Mouse (Mus musculus) skeletal muscle tissue, postnatal 0 days (tissue): ENCODE data around the gene Ybx1. TPM values are rescaled to one million over a fixed set of nuclear protein-coding genes. Genes with fewer than 3 reads are reported as not detected.

Experiments
- polyA plus RNA-seq: library from polyadenylated mRNA; unstranded; fragments of >200 nt; fragmentation: Nextera tagmentation; extraction: Ambion mirVana; gene quantifications from 2 replicates; pipeline ENCODE4 v1.2.1, GENCODE M21; 2015

Ybx1 gene
- polyA plus RNA-seq: 418 and 526 TPM in 2 replicates

DNA sequence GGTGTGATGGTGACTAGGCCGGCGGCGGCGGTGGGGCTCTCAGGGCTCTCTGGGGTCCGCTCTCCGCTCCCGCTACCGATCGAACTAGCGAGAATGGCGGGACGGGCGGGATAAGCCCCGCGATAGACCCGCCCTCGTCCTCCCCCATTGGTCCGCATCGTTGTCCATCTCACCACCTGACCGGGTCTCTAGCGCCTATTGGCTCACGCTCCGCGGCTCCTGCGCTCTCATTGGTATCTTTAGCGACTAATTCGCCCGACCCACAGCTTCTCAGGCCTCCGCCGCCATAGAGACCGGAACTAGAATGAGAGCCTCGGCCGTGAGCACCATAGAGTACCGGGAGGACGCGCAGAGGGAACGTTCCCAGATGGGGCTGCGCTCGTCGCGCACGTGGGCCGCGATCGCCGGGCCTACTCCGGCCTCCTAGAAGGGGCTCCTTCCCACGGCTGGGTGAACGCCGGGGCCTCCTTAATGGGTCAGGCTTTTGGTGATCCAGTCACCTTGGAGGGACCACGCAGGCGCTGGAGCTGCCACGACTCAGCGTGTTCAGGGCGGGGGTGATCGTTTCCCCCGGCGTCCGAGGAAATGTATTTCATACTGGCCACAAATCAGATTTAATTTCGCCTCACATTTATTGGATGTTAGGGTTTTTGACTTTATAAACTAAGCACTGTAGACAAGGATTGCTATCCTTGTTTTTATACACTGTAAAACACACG is at the start of gene Ybx1:
Gene Ybx1 (minus strand): TSS at position 190 of the 719 bp plus-strand sequence.

DNA sequence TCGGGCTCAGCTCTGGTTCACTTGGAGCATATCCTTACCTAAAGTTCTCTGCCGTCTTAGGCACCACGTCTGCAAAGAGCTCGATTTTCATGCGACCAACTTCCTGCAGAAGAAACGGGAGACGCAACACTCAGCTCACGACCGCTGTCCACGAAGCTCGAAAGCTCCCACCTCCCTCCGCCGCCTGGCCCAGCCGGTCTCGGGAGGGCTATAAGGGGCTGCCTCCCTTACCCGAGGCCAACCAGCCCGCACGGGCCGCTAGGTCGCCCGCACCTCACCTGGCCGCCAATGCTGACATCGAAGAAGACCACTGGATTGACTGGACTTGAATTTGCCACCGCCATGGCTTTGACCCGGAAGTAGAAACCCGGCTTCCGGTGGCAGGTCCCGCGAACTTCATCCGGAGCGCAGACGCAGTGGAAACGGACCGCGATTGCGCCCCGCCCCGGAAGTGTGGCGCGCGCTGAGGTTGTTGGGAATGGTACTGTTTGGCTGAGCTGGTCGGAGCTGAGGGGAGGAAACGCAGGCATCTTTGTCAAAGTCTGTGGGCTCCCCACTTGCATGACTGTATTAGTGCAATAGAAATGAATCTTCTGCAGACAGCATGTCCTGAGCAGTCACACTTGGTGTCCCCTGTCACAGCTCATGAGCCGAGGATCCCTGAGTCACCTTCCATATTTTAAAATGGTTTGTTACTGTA is 25.9 kb upstream of the Ybx1 start, which contains the start of gene Ppih:
Gene Ppih (minus strand): TSS at position 416 of the 700 bp plus-strand sequence.

DNA sequence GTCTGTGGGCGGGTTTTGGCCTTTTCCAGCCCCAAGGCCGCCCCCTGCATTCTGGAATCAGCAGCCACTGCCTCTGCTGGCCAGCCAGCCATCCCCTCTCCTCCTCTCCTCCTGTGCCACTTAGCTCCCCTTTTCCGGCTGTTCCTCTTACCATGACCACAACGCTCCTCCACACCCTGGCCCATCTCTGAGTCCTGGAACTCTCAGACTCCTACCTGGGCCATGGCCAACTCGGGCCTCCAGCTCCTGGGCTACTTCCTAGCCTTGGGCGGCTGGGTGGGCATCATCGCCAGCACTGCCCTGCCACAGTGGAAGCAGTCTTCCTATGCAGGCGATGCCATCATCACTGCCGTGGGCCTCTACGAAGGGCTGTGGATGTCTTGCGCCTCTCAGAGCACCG is 39.1 kb downstream of the Ybx1 start, which contains the start of gene Cldn19:
Gene Cldn19 (plus strand): TSS at position 64 of the 400 bp plus-strand sequence.

DNA sequence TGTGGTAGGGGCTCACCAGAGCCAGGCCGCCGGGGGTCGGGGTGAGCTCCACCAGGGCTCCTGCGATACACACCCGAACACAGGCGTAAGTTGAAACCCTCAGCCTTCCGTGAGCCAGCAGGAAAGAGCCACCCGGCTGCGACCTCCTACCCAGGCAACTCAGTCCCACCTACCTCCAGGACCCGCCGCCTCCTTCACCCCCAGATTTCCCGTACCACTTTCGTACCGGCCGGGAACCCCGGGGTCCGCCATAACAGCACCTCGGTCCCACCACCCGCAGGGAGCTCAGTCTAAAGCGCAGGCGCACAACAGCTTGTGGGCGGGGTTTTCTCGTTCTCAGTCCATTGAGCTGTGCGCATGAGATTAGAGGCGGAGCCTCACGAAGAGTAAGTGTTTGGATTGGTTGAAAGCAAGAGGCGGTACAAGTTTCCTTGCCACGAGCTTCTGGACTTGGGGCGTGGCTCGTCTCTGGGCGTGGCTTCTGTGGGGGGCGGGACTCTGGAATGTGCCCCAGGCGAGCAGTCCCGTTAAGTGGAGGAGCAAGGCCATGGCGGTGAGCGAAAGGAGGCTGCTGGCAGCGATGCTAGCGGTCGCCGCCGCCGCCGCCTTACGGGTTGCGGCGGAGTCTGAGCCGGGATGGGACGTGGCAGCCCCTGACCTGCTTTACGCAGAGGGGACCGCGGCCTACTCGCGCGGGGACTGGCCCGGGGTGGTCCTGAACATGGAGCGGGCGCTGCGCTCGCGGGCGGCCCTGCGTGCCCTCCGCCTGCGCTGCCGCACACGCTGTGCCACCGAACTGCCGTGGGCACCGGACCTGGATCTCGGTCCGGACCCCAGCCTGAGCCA is 61.8 kb downstream of the Ybx1 start, which contains the start of the genes AU022252 and P3h1:
Gene AU022252 (minus strand): TSS at position 303 of the 846 bp plus-strand sequence.
Gene P3h1 (plus strand): TSS at position 506 of the 846 bp plus-strand sequence.

Other genes starting within 250 kb of the Ybx1 start
- 5.2 and 7.6 TPM in 2 replicates for gene Slc2a1, start 185.9 kb downstream of the Ybx1 start, polyA plus RNA-seq
- 7.5 and 8.4 TPM in 2 replicates for gene Zfp691, start 120.4 kb downstream of the Ybx1 start, polyA plus RNA-seq
- gene Ermap, start 104.6 kb downstream of the Ybx1 start, polyA plus RNA-seq: 0.78 and 0.97 TPM in 2 replicates
- 158 and 171 TPM in 2 replicates for gene Svbp, start 99.3 kb downstream of the Ybx1 start, polyA plus RNA-seq
- 0.16 and 0.29 TPM in 2 replicates for gene Tmem269, start 76.4 kb downstream of the Ybx1 start, polyA plus RNA-seq
- 14.3 and 17.2 TPM in 2 replicates for gene AU022252, start 61.9 kb downstream of the Ybx1 start, polyA plus RNA-seq
- 31.1 and 34.0 TPM in 2 replicates for gene P3h1, start 61.7 kb downstream of the Ybx1 start, polyA plus RNA-seq
- gene Cldn19, start 39.2 kb downstream of the Ybx1 start, polyA plus RNA-seq: 1.9 and 2.1 TPM in 2 replicates
- gene Ppih, start 25.9 kb upstream of the Ybx1 start, polyA plus RNA-seq: 26.0 and 31.1 TPM in 2 replicates
- gene Ccdc30, start 120.9 kb upstream of the Ybx1 start, polyA plus RNA-seq: 0.85 and 1.1 TPM in 2 replicates
- 15.8 and 16.3 TPM in 2 replicates for gene Ppcs, start 127.8 kb upstream of the Ybx1 start, polyA plus RNA-seq
- 0.22 and 0.43 TPM in 2 replicates for gene Zmynd12, start 128.2 kb upstream of the Ybx1 start, polyA plus RNA-seq
- 0.26 and 0.60 TPM in 2 replicates for gene Rimkla, start 198.0 kb upstream of the Ybx1 start, polyA plus RNA-seq
- gene Foxj3, start 242.4 kb upstream of the Ybx1 start, polyA plus RNA-seq: 15.1 and 15.5 TPM in 2 replicates
- gene Frg2f1, start 244.9 kb upstream of the Ybx1 start, polyA plus RNA-seq: 6.6 and 7.1 TPM in 2 replicates